Comparison of ENCODE assay signal across 8 mouse cellular contexts in the genomic region with DNA sequence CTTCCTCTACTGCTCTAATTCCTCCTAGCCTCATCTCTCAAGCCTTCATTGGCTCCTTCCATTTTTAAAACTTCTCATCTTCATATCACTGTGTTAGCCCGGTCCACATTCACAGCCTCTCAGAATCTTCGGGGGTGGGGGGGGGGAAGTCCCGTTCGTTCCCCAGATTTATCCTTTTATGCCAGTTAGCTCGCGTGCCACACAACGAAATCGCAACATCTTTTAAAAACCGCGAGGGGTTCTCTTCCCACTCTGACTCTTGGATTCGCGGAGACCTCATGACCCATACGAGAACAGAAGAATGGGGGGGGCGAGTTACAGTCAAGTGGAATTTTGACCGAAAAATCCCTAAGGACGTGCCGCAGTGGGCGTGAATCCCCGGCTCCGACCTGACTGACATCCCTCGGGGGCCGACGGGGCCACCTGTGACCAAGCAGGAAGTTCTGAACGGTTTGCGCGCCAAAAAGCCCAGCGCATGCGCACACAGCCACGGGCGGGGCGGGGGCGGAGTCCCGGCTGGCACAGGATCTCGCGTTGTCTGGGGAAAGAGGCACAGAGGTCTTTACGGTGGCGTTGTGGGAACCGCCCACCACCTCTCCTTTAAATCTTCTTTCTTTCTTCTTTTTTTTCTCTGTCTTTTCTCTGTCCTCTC. TPM values are rescaled to one million over a fixed set of nuclear protein-coding genes. Genes with fewer than 3 reads are reported as not detected.
DNase-seq lines count a peak whose midpoint lies in the region; ATAC-seq and TF ChIP-seq lines count a peak whose summit lies in the region.

No protein-coding gene starts in this region.

- peak overlapping the region; percentile 40 for H3ac ChIP-seq in myocyte (ENCODE audit: control insufficient read depth, insufficient read length)

- peak; percentile 97 for DNase-seq in kidney, postnatal 10 days
- peak; percentile 99 for DNase-seq in liver, embryonic 11.5 days (ENCODE audit: low spot score)
- peak; percentile 98 to 99 for DNase-seq in spleen, postnatal 4 days (ENCODE audit: low spot score in 2 of 2)

- peak overlapping the region; percentile 87 for H3K4me2 ChIP-seq in heart, embryonic 13.5 days
- H3K4me2 ChIP-seq in liver, embryonic 11.5 days, result peak overlapping the region; percentile 89
- peak overlapping the region; percentile 94 for H3K4me2 ChIP-seq in myocyte (ENCODE audit: low read depth)

- H3K4me1 ChIP-seq in brown adipose tissue, adult 24 weeks (ENCODE audit: control insufficient read depth, insufficient read depth, insufficient read length, low read length), result no peaks in the 10 kb centered on the region
- H3K4me1 ChIP-seq in heart, embryonic 13.5 days, result peaks cover 12% of the 10 kb centered on the region
- H3K4me1 ChIP-seq in liver, embryonic 11.5 days (replicated peaks; ENCODE audit: control insufficient read depth, insufficient read depth, low read length), result peaks cover 8% of the 10 kb centered on the region

- peak overlapping the region; percentile 94 for H3K9ac ChIP-seq in heart, embryonic 13.5 days
- H3K9ac ChIP-seq in liver, embryonic 11.5 days (ENCODE audit: low read depth, low read length), result peak overlapping the region; percentile 94

- H3K36me3 ChIP-seq in heart, embryonic 13.5 days, result no peaks in the 10 kb centered on the region
- no peaks in the 10 kb centered on the region; the same call in 1 of the 2 replicates for H3K36me3 ChIP-seq in liver, embryonic 11.5 days (ENCODE audit: control insufficient read depth, insufficient read depth, low read length)
- no peaks in the 10 kb centered on the region for H3K36me3 ChIP-seq in myocyte (ENCODE audit: control insufficient read depth, insufficient read depth)

- peak overlapping the region; percentile 99 for H3K27ac ChIP-seq in brown adipose tissue, adult 24 weeks (replicated peaks; ENCODE audit: low read depth, low read length)
- H3K27ac ChIP-seq in heart, embryonic 13.5 days (replicated peaks), result peak overlapping the region; percentile 100
- H3K27ac ChIP-seq in liver, embryonic 11.5 days (ENCODE audit: low read depth, low read length), result peak overlapping the region; percentile 100

- H3K9me3 ChIP-seq in heart, embryonic 13.5 days, result no peaks in the 10 kb centered on the region
- H3K9me3 ChIP-seq in liver, embryonic 11.5 days (ENCODE audit: control insufficient read depth, low read length), result no peaks in the 10 kb centered on the region

- TF ChIP-seq POLR2A in myocyte (IDR thresholded peaks at IDR 0.05; ENCODE audit: insufficient read length, low read depth), result peak; percentile 57

- no peaks in the 10 kb centered on the region for H3K27me3 ChIP-seq in heart, embryonic 13.5 days (replicated peaks)
- H3K27me3 ChIP-seq in liver, embryonic 11.5 days (replicated peaks; ENCODE audit: control insufficient read depth, insufficient read depth, low read length), result no peaks in the 10 kb centered on the region
- H3K27me3 ChIP-seq in myocyte (ENCODE audit: control insufficient read depth, insufficient read depth, insufficient read length), result no peaks in the 10 kb centered on the region

- ATAC-seq in CD4-positive, CD25-positive, alpha-beta regulatory T cell, adult 4 months, result peak; percentile 84
- peak; percentile 89 for ATAC-seq in erythroid progenitor cell, adult 5-6 weeks (replicated peaks; ENCODE audit: low FRiP score, poor library complexity, severe bottlenecking)
- peak; percentile 92 for ATAC-seq in heart, embryonic 13.5 days (ENCODE audit: extremely low read depth, insufficient number of reproducible peaks, low FRiP score, low TSS enrichment)
- peak; percentile 90 for ATAC-seq in liver, embryonic 11.5 days (replicated peaks; ENCODE audit: low FRiP score)

- H3K79me2 ChIP-seq in myocyte (ENCODE audit: control insufficient read depth, insufficient read depth), result no peaks in the 10 kb centered on the region

- WGBS in heart, embryonic 13.5 days, result under 1% methylated on average over 38 of the region's 38 CpGs
- under 1% methylated on average over 38 of the region's 38 CpGs for WGBS in liver, embryonic 11.5 days

- peak overlapping the region; percentile 82 for H3K4me3 ChIP-seq in brown adipose tissue, adult 24 weeks (ENCODE audit: insufficient read depth, low read depth, low read length)
- H3K4me3 ChIP-seq in heart, embryonic 13.5 days, result peak overlapping the region; percentile 75
- peak overlapping the region; percentile 73 for H3K4me3 ChIP-seq in liver, embryonic 11.5 days (ENCODE audit: low read depth, low read length)
- peak overlapping the region; percentile 90 for H3K4me3 ChIP-seq in myocyte

TF ChIP-seq in myocyte, 11 proteins besides CTCF, POLR2A, EP300 and RAD21:
- TF ChIP-seq REST (IDR thresholded peaks at IDR 0.05; ENCODE audit: insufficient read depth, insufficient read length) (no peak), POLR2AphosphoS2 (IDR thresholded peaks at IDR 0.05; ENCODE audit: insufficient read length, low read depth) (peak; percentile 74), MYOD1 (IDR thresholded peaks at IDR 0.05; ENCODE audit: control insufficient read depth in 1 of 3, insufficient read length in 2 of 3, low read depth in 2 of 3) (no peak), MYOG (IDR thresholded peaks at IDR 0.05; ENCODE audit: control insufficient read depth in 1 of 3, insufficient read depth in 1 of 3, insufficient read length in 2 of 3, low read depth in 2 of 3) (no peak), E2F4 (IDR thresholded peaks at IDR 0.05; ENCODE audit: insufficient read depth) (no peak), SRF (IDR thresholded peaks at IDR 0.05; ENCODE audit: control insufficient read depth, insufficient read length, low read depth) (no peak), CEBPB (IDR thresholded peaks at IDR 0.05; ENCODE audit: insufficient read depth, poor library complexity, severe bottlenecking) (no peak)

RNA-seq across cellular contexts. Expression of a gene that starts 0.8 kb away (rescaled TPM):
- polyA plus RNA-seq in CD4-positive, CD25-positive, alpha-beta regulatory T cell, adult 4 months (2017; shearing (Covaris generic)), result 10 to 100 TPM in 1 of 2 experiments, 1 to 10 TPM in 1; 7.7 to 12.1 TPM
- polyA plus RNA-seq in brown adipose tissue, adult 24 weeks (2012; ENCODE audit: insufficient read depth, insufficient read length, missing spikeins), result 3.5 and 4.8 TPM in 2 replicates
- 17.3 and 19.7 TPM in 2 replicates for total RNA-seq in erythroid progenitor cell, adult 5-6 weeks (2015; ENCODE audit: low replicate concordance)
- total RNA-seq in erythroid progenitor cell, adult 5-6 weeks (2017; ENCODE audit: low replicate concordance), result 7.2 and 11.9 TPM in 2 replicates
- polyA plus RNA-seq in heart, embryonic 13.5 days (2015; fragmentation: Nextera tagmentation; extraction: Ambion mirVana), result 8.5 and 8.6 TPM in 2 replicates
- polyA plus RNA-seq in liver, embryonic 11.5 days (2014; fragmentation: Nextera tagmentation; extraction: Ambion mirVana), result 6.1 and 9.1 TPM in 2 replicates
- 2.2 TPM for polyA plus RNA-seq in myocyte (2012; fragmentation: generic; extraction: Trizol)

RNA-seq across cellular contexts. Expression of a gene that starts 22.6 kb away (rescaled TPM):
- 100 to 1,000 TPM in 1 of 2 experiments, 10 to 100 TPM in 1; 69.7 to 113 TPM for polyA plus RNA-seq in CD4-positive, CD25-positive, alpha-beta regulatory T cell, adult 4 months (2017; shearing (Covaris generic))
- 17.1 and 20.7 TPM in 2 replicates for polyA plus RNA-seq in brown adipose tissue, adult 24 weeks (2012; ENCODE audit: insufficient read depth, insufficient read length, missing spikeins)
- 62.7 and 90.5 TPM in 2 replicates for total RNA-seq in erythroid progenitor cell, adult 5-6 weeks (2015; ENCODE audit: low replicate concordance)
- total RNA-seq in erythroid progenitor cell, adult 5-6 weeks (2017; ENCODE audit: low replicate concordance), result 107 and 117 TPM in 2 replicates
- 14.4 and 17.4 TPM in 2 replicates for polyA plus RNA-seq in heart, embryonic 13.5 days (2015; fragmentation: Nextera tagmentation; extraction: Ambion mirVana)
- 8.9 and 9.4 TPM in 2 replicates for polyA plus RNA-seq in liver, embryonic 11.5 days (2014; fragmentation: Nextera tagmentation; extraction: Ambion mirVana)
- 27.7 TPM for polyA plus RNA-seq in myocyte (2012; fragmentation: generic; extraction: Trizol)

Comparison
In these comparisons a context has a peak if more than half of its experiments do, and no peak if none do; other contexts are left out.
1. Peak in every context shown above with its lines: DNase-seq, ATAC-seq, H3K4me3 ChIP-seq and H3K27ac ChIP-seq.